Mouse (Mus musculus): Measurements from ENCODE around the gene Dock11.

GRCm38 (mm10) chrX:35997004-35997403, 108.4 kb downstream of the Dock11 start:
- TF ChIP-seq POLR2A (IDR thresholded peaks at IDR 0.05; ENCODE audit: low read depth, low read length) (no peak), CTCF (IDR thresholded peaks at IDR 0.05; ENCODE audit: extremely low read depth, insufficient read length, insufficient replicate concordance, low read depth, low read length) (no peak)

Data from small intestine, adult 2 months (tissue).